15 mouse cellular contexts compared by ENCODE assay signal in genomic region chr19:59624288-59624795, GRCm38 (mm10).
A peak's percentile ranks its signal among the peaks of the same experiment; 100 is the strongest.
DNase-seq lines count a peak whose midpoint lies in the region; ATAC-seq and TF ChIP-seq lines count a peak whose summit lies in the region.
"Had no signal": no experiment of that assay in that cellular context is flagged by ENCODE, and none has a peak within 500 bp of the region (broad histone marks: within the 10 kb centered on the region; RNA-seq: fewer than 3 reads in every experiment).

No protein-coding gene starts in this region.

- DNase-seq in forebrain, embryonic 14.5 days (ENCODE audit: low spot score), result peak; percentile 37
- peak; percentile 46 for DNase-seq in midbrain, embryonic 14.5 days
- peak; percentile 59 for DNase-seq in brain, embryonic 14.5 days (ENCODE audit: low read depth)
- DNase-seq in testis, postnatal 10 days (ENCODE audit: low spot score), result no peak
- no peak for DNase-seq in spleen, postnatal 14 days (ENCODE audit: low spot score in 2 of 2)
- DNase-seq: adrenal gland, postnatal 14 days; cerebellum, adult 2 months; gastrocnemius, postnatal 10 days; heart, postnatal 36 days had no signal

- H3K27me3 ChIP-seq in forebrain, embryonic 14.5 days (replicated peaks; ENCODE audit: control insufficient read depth, insufficient read depth, low read length), result no peaks in the 10 kb centered on the region
- H3K27me3 ChIP-seq in forebrain, embryonic 13.5 days, result peaks cover 13% of the 10 kb centered on the region
- H3K27me3 ChIP-seq in midbrain, embryonic 14.5 days (ENCODE audit: control insufficient read depth, insufficient read depth, low read length), result no peaks in the 10 kb centered on the region
- no peaks in the 10 kb centered on the region for H3K27me3 ChIP-seq in midbrain, embryonic 15.5 days (replicated peaks)
- H3K27me3 ChIP-seq: heart, embryonic 13.5 days had no signal

- WGBS in forebrain, embryonic 14.5 days, result 27% methylated on average over 6 of the region's 6 CpGs
- WGBS in forebrain, embryonic 13.5 days, result 38% methylated on average over 6 of the region's 6 CpGs
- WGBS in midbrain, embryonic 14.5 days, result 37% methylated on average over 6 of the region's 6 CpGs
- 40% methylated on average over 6 of the region's 6 CpGs for WGBS in midbrain, embryonic 15.5 days

- H3K4me2 ChIP-seq in forebrain, embryonic 14.5 days (ENCODE audit: low read length), result no peak overlapping the region
- no peak overlapping the region for H3K4me2 ChIP-seq in forebrain, embryonic 13.5 days
- H3K4me2 ChIP-seq in midbrain, embryonic 14.5 days (ENCODE audit: low read length), result no peak overlapping the region
- H3K4me2 ChIP-seq in midbrain, embryonic 15.5 days, result no peak overlapping the region
- H3K4me2 ChIP-seq: forebrain, embryonic 12.5 days; heart, embryonic 13.5 days had no signal

- no peak for TF ChIP-seq CTCF in brain, embryonic 14.5 days (IDR thresholded peaks at IDR 0.05; ENCODE audit: borderline replicate concordance, extremely low read depth, insufficient read depth, insufficient read length)

- H3K9me3 ChIP-seq in forebrain, embryonic 14.5 days (replicated peaks; ENCODE audit: control insufficient read depth, low read length), result no peaks in the 10 kb centered on the region
- no peaks in the 10 kb centered on the region for H3K9me3 ChIP-seq in forebrain, embryonic 13.5 days (replicated peaks)
- no peaks in the 10 kb centered on the region for H3K9me3 ChIP-seq in midbrain, embryonic 14.5 days (ENCODE audit: control insufficient read depth, low read length)
- H3K9me3 ChIP-seq in midbrain, embryonic 15.5 days, result no peaks in the 10 kb centered on the region
- H3K9me3 ChIP-seq: forebrain, embryonic 12.5 days; heart, embryonic 13.5 days had no signal

- no peak overlapping the region for H3K4me3 ChIP-seq in forebrain, embryonic 14.5 days (ENCODE audit: low read depth, low read length)
- H3K4me3 ChIP-seq in forebrain, embryonic 13.5 days, result no peak overlapping the region
- no peak overlapping the region for H3K4me3 ChIP-seq in midbrain, embryonic 14.5 days (replicated peaks; ENCODE audit: low read depth, low read length)
- no peak overlapping the region for H3K4me3 ChIP-seq in midbrain, embryonic 15.5 days
- H3K4me3 ChIP-seq: forebrain, embryonic 12.5 days; heart, embryonic 13.5 days had no signal

- H3K9ac ChIP-seq in forebrain, embryonic 14.5 days (ENCODE audit: low read length), result no peak overlapping the region
- no peak overlapping the region for H3K9ac ChIP-seq in forebrain, embryonic 13.5 days
- H3K9ac ChIP-seq in midbrain, embryonic 14.5 days (replicated peaks; ENCODE audit: low read length), result no peak overlapping the region
- no peak overlapping the region for H3K9ac ChIP-seq in midbrain, embryonic 15.5 days
- H3K9ac ChIP-seq: forebrain, embryonic 12.5 days; heart, embryonic 13.5 days had no signal

- no peak for TF ChIP-seq POLR2A in brain, embryonic 14.5 days (IDR thresholded peaks at IDR 0.05; ENCODE audit: borderline replicate concordance, extremely low read depth, insufficient read depth, insufficient read length, poor library complexity, severe bottlenecking)

- no peaks in the 10 kb centered on the region for H3K36me3 ChIP-seq in forebrain, embryonic 14.5 days (ENCODE audit: control insufficient read depth, insufficient read depth, low read length)
- H3K36me3 ChIP-seq in forebrain, embryonic 13.5 days (ENCODE audit: poor library complexity, severe bottlenecking), result no peaks in the 10 kb centered on the region
- H3K36me3 ChIP-seq in midbrain, embryonic 14.5 days (ENCODE audit: control insufficient read depth, insufficient read depth, low read length), result no peaks in the 10 kb centered on the region
- H3K36me3 ChIP-seq in midbrain, embryonic 15.5 days (replicated peaks), result no peaks in the 10 kb centered on the region
- H3K36me3 ChIP-seq: forebrain, embryonic 12.5 days; heart, embryonic 13.5 days had no signal

- no peak for ATAC-seq in forebrain, embryonic 14.5 days
- no peak for ATAC-seq in forebrain, embryonic 13.5 days
- no peak for ATAC-seq in midbrain, embryonic 14.5 days (ENCODE audit: low FRiP score, low TSS enrichment)
- no peak for ATAC-seq in midbrain, embryonic 15.5 days (replicated peaks)
- ATAC-seq: activated CD4-positive, CD25-positive, alpha-beta regulatory T cell, adult 4 months; hindbrain, embryonic 16.5 days had no signal

- H3K4me1 ChIP-seq in forebrain, embryonic 14.5 days (ENCODE audit: control insufficient read depth, insufficient read depth, low read length), result peaks cover 3% of the 10 kb centered on the region
- peaks cover 19% of the 10 kb centered on the region for H3K4me1 ChIP-seq in forebrain, embryonic 13.5 days
- H3K4me1 ChIP-seq in midbrain, embryonic 14.5 days (ENCODE audit: control insufficient read depth, insufficient read depth, low read length), result peaks cover 22% of the 10 kb centered on the region
- H3K4me1 ChIP-seq in midbrain, embryonic 15.5 days, result peaks cover 20% of the 10 kb centered on the region
- H3K4me1 ChIP-seq: heart, embryonic 13.5 days had no signal

- H3K27ac ChIP-seq in forebrain, embryonic 14.5 days (ENCODE audit: low read depth, low read length), result no peak overlapping the region
- H3K27ac ChIP-seq in forebrain, embryonic 13.5 days, result no peak overlapping the region
- H3K27ac ChIP-seq in midbrain, embryonic 14.5 days (replicated peaks; ENCODE audit: low read depth, low read length), result no peak overlapping the region
- no peak overlapping the region for H3K27ac ChIP-seq in midbrain, embryonic 15.5 days
- H3K27ac ChIP-seq: forebrain, embryonic 12.5 days; heart, embryonic 13.5 days had no signal

Comparison
In these comparisons a context has a peak if more than half of its experiments do, and no peak if none do; other contexts are left out.
1. DNase-seq: peak in forebrain, embryonic 14.5 days (single experiment), midbrain, embryonic 14.5 days (single experiment) and brain, embryonic 14.5 days (single experiment); none in testis, postnatal 10 days (single experiment) and spleen, postnatal 14 days (0 of 2).